Mouse (Mus musculus) forebrain, embryonic 14.5 days (tissue): ENCODE measurements around the gene Alpk3. TPM values are rescaled to one million over a fixed set of nuclear protein-coding genes. Genes with fewer than 3 reads are reported as not detected.

ENCODE experiments used
- ATAC-seq: fragments of 200-750 bp; cut with Nextera tagmentation; 2 replicates; pipeline ENCODE4 v1.8.0; 2017; ENCODE audit warnings: mild to moderate bottlenecking, moderate library complexity
- DNase-seq: peaks from one replicate; pipeline ENCODE4 v3.0.0-alpha.2; 2015; ENCODE audit warnings: low spot score
- H3K27ac ChIP-seq: fragments of 300-500 bp; sonication (generic); 2 replicates; pipeline ENCODE4 v1.5.1; 2014; ENCODE audit warnings: low read depth, mild to moderate bottlenecking, control low read depth, low read length, moderate library complexity
- H3K27me3 ChIP-seq: fragments of 300-500 bp; sonication (generic); replicated peaks from 2 replicates; pipeline ENCODE4 v1.6.1; 2014; ENCODE audit warnings: low read length, control low read depth, mixed read lengths; ENCODE audit not compliant: control insufficient read depth, insufficient read depth
- H3K36me3 ChIP-seq: fragments of 300-500 bp; sonication (generic); 2 replicates; pipeline ENCODE4 v1.6.1; 2014; ENCODE audit warnings: low read length, control low read depth; ENCODE audit not compliant: control insufficient read depth, insufficient read depth
- H3K4me1 ChIP-seq: fragments of 300-500 bp; sonication (generic); 2 replicates; pipeline ENCODE4 v1.6.1; 2014; ENCODE audit warnings: antibody characterized with exemption, low read length, control low read depth; ENCODE audit not compliant: control insufficient read depth, insufficient read depth
- H3K4me2 ChIP-seq: fragments of 300-500 bp; sonication (generic); 2 replicates; pipeline ENCODE4 v1.6.1; 2014; ENCODE audit warnings: mild to moderate bottlenecking, control low read depth, low read length
- H3K4me3 ChIP-seq: fragments of 300-500 bp; sonication (generic); 2 replicates; pipeline ENCODE4 v1.5.1; 2014; ENCODE audit warnings: low read depth, low read length, control low read depth
- H3K9ac ChIP-seq: fragments of 300-500 bp; sonication (generic); 2 replicates; pipeline ENCODE4 v1.6.1; 2014; ENCODE audit warnings: mild to moderate bottlenecking, low read length, control low read depth, moderate library complexity
- H3K9me3 ChIP-seq: fragments of 300-500 bp; sonication (generic); replicated peaks from 2 replicates; pipeline ENCODE4 v1.6.1; 2016; ENCODE audit warnings: low read length, control low read depth, mixed read lengths; ENCODE audit not compliant: control insufficient read depth
- WGBS: fragments of 180-500 bp; shearing (Covaris S2); extraction: QIAGEN DNeasy Blood & Tissue Kit; methylation state at CpG from one replicate; pipeline ENCODE4 v1.1.7; 2014; 5-methylcytosine and 5-hydroxymethylcytosine counted together
- polyA plus RNA-seq: library from polyadenylated mRNA; unstranded; fragments of >200 nt; fragmentation: Nextera tagmentation; extraction: Ambion mirVana; gene quantifications from 2 replicates; pipeline ENCODE4 v1.2.1, GENCODE M21; 2014

The Alpk3 gene
- 0.04 and 0.06 TPM in 2 replicates for polyA plus RNA-seq

GRCm38 (mm10) chr7:81057471-81057870, at the start of gene Alpk3:
TSS of gene Alpk3 (plus strand) at chr7:81057600.
- Histone ChIP-seq H3K4me2 (no peak within 1 kb of the TSS), H3K27me3 (no peaks in the 10 kb centered on the region), H3K27ac (no peak within 1 kb of the TSS), H3K9ac (no peak within 1 kb of the TSS), H3K4me1 (no peaks in the 10 kb centered on the region), H3K4me3 (no peak within 1 kb of the TSS), H3K36me3 (no peaks in the 10 kb centered on the region), H3K9me3 (no peaks in the 10 kb centered on the region)
- ATAC-seq, result no peak
- 47% methylated on average over 27 of the region's 27 CpGs for WGBS
- no peak for DNase-seq

- H3K4me2 ChIP-seq, result no peak overlapping the region
- H3K27me3 ChIP-seq, result no peaks in the 10 kb centered on the region
- H3K4me3 ChIP-seq, result no peak overlapping the region
- H3K4me1 ChIP-seq, result no peaks in the 10 kb centered on the region
- DNase-seq, result no peak
- 83% methylated on average over 3 of the region's 3 CpGs for WGBS
- H3K9ac ChIP-seq, result no peak overlapping the region
- no peaks in the 10 kb centered on the region for H3K9me3 ChIP-seq
- no peak overlapping the region for H3K27ac ChIP-seq
- ATAC-seq, result no peak
- H3K36me3 ChIP-seq, result 0 out of 2 replicates have a peak, but pooled peaks cover 9% of the 10 kb centered on the region
These were observed 49.1 kb upstream of the Alpk3 start for GRCm38 (mm10) chr7:81008285-81008684.

DNA sequence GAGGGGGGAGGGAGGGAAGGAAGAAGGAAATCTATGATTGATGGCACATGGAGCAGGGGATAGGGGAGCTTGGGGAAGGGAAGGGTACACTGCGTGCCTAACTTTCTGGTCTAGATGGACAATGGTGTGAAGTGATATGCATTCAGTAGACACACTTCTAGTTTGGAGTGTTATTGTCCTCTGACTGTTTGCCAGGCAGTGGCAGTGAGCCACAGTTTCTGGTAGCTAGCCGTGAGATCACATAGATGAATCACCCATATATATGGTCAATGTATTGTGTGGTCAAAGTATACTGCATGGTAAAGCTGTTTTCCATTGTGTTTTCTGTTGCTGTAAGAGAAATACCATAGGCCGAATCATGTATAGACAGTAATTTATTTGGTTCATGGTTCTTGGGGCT, 45.8 kb upstream of the Alpk3 start:
- no peaks in the 10 kb centered on the region for H3K27me3 ChIP-seq
- 0 out of 2 replicates have a peak, but pooled peaks cover 9% of the 10 kb centered on the region for H3K36me3 ChIP-seq
- WGBS, result 93% methylated on average over 3 of the region's 3 CpGs
- H3K4me2 ChIP-seq, result no peak overlapping the region
- H3K9me3 ChIP-seq, result no peaks in the 10 kb centered on the region
- H3K4me1 ChIP-seq, result no peaks in the 10 kb centered on the region
- no peak overlapping the region for H3K4me3 ChIP-seq
- no peak overlapping the region for H3K27ac ChIP-seq
- no peak for ATAC-seq
- no peak overlapping the region for H3K9ac ChIP-seq
- DNase-seq, result no peak

DNA sequence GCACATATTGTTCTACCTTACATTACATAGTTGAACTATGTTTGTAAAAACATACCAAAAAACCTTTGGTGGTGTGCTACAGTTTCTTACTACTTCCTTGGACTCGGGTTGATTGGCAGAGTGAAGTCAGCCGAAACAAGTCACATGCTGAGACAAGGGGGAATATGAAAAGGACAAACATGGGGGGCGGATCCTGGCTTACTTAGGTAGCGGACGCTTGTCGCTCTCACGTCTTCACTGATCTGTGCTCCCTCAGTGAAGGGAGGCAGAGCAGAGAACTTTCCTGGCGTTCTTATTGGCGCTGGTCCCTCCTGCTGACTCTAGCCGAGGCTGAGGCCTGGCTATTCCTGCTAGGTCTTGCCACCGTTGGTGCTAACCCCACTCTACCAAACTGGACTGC, 37.1 kb upstream of the Alpk3 start:
- ATAC-seq (no peak), DNase-seq (no peak)
- H3K27me3 ChIP-seq, result no peaks in the 10 kb centered on the region
- 46% methylated on average over 11 of the region's 11 CpGs for WGBS
- H3K9me3 ChIP-seq, result no peaks in the 10 kb centered on the region
- H3K36me3 ChIP-seq, result peaks cover 26% of the 10 kb centered on the region
- H3K4me2 ChIP-seq, result no peak overlapping the region
- H3K27ac ChIP-seq, result no peak overlapping the region
- no peak overlapping the region for H3K4me3 ChIP-seq
- no peak overlapping the region for H3K9ac ChIP-seq
- no peaks in the 10 kb centered on the region for H3K4me1 ChIP-seq

GRCm38 (mm10) chr7:81022731-81023130, 34.7 kb upstream of the Alpk3 start:
- DNase-seq (no peak), ATAC-seq (no peak)
- no peaks in the 10 kb centered on the region for H3K27me3 ChIP-seq

GRCm38 (mm10) chr7:81024118-81024517, 33.3 kb upstream of the Alpk3 start:
- Histone ChIP-seq H3K27ac (no peak overlapping the region), H3K9ac (no peak overlapping the region), H3K27me3 (no peaks in the 10 kb centered on the region), H3K4me2 (no peak overlapping the region), H3K4me3 (no peak overlapping the region), H3K4me1 (no peaks in the 10 kb centered on the region), H3K9me3 (no peaks in the 10 kb centered on the region), H3K36me3 (peaks cover 46% of the 10 kb centered on the region)
- DNase-seq, result no peak
- ATAC-seq, result no peak
- 60% methylated on average over 5 of the region's 5 CpGs for WGBS

More at GRCm38 (mm10) chr7:81022731-81023130, 34.7 kb upstream of the Alpk3 start:
- Histone ChIP-seq H3K4me3 (no peak overlapping the region), H3K9me3 (no peaks in the 10 kb centered on the region), H3K36me3 (peaks cover 42% of the 10 kb centered on the region), H3K4me2 (no peak overlapping the region), H3K4me1 (no peaks in the 10 kb centered on the region), H3K9ac (no peak overlapping the region), H3K27ac (no peak overlapping the region)

DNA sequence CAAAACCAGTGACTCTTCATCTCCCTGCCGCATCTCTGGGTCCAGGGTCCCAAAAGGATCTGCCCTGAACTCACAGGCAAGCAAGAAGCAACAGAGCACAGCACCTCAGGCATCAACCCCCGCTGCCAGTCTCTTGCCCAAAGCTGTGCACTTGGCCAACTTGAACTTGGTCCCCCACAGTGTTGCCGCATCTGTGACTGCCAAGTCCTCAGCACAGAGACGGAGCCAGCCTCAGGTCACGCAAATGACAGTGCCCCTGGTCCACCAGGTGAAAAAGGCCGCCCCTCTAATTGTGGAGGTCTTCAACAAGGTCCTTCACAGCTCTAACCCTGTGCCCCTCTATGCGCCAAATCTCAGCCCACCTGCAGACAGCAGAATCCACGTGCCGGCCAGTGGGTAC, 32.7 kb upstream of the Alpk3 start:
- H3K9me3 ChIP-seq, result no peaks in the 10 kb centered on the region
- no peak overlapping the region for H3K4me3 ChIP-seq
- no peak overlapping the region for H3K9ac ChIP-seq
- WGBS, result 95% methylated on average over 9 of the region's 9 CpGs
- H3K4me1 ChIP-seq, result no peaks in the 10 kb centered on the region
- no peak overlapping the region for H3K4me2 ChIP-seq
- no peak for DNase-seq
- H3K27ac ChIP-seq, result no peak overlapping the region
- no peak for ATAC-seq
- H3K36me3 ChIP-seq, result peaks cover 51% of the 10 kb centered on the region
- no peaks in the 10 kb centered on the region for H3K27me3 ChIP-seq

- H3K36me3 ChIP-seq, result peaks cover 62% of the 10 kb centered on the region
- no peak for DNase-seq
- no peak overlapping the region for H3K4me3 ChIP-seq
- H3K9me3 ChIP-seq, result no peaks in the 10 kb centered on the region
- H3K9ac ChIP-seq, result no peak overlapping the region
- no peaks in the 10 kb centered on the region for H3K27me3 ChIP-seq
- WGBS, result 91% methylated on average over 2 of the region's 2 CpGs
- no peak overlapping the region for H3K4me2 ChIP-seq
- no peak for ATAC-seq
- no peak overlapping the region for H3K27ac ChIP-seq
- H3K4me1 ChIP-seq, result no peaks in the 10 kb centered on the region
These were observed 31.6 kb upstream of the Alpk3 start for GRCm38 (mm10) chr7:81025751-81026150.

GRCm38 (mm10) chr7:81039711-81040110, 17.7 kb upstream of the Alpk3 start:
- H3K4me1 ChIP-seq, result no peaks in the 10 kb centered on the region
- H3K9ac ChIP-seq, result no peak overlapping the region
- DNase-seq (no peak), ATAC-seq (no peak)
- H3K27me3 ChIP-seq, result no peaks in the 10 kb centered on the region
- no peak overlapping the region for H3K4me2 ChIP-seq
- H3K27ac ChIP-seq, result no peak overlapping the region
- no peaks in the 10 kb centered on the region for H3K9me3 ChIP-seq
- no peak overlapping the region for H3K4me3 ChIP-seq
- H3K36me3 ChIP-seq, result peaks cover 70% of the 10 kb centered on the region
- WGBS, result 91% methylated on average over 2 of the region's 2 CpGs
